Mouse (Mus musculus) ovary, adult 10 weeks (tissue): ENCODE measurements around the gene Ugt2b35. TPM values are rescaled to one million over a fixed set of nuclear protein-coding genes. Genes with fewer than 3 reads are reported as not detected.

Experiments
- polyA plus RNA-seq: library from polyadenylated mRNA; stranded (reverse); fragments of 350-450 nt; fragmentation: Illumina TruSeq; extraction: RNeasy Lipid Tissue Mini Kit (QIAGEN cat#74804); gene quantifications from one replicate; pipeline ENCODE4 v1.2.3, GENCODE M21; 2014

Gene Ugt2b35
- polyA plus RNA-seq: 0.20 TPM

DNA sequence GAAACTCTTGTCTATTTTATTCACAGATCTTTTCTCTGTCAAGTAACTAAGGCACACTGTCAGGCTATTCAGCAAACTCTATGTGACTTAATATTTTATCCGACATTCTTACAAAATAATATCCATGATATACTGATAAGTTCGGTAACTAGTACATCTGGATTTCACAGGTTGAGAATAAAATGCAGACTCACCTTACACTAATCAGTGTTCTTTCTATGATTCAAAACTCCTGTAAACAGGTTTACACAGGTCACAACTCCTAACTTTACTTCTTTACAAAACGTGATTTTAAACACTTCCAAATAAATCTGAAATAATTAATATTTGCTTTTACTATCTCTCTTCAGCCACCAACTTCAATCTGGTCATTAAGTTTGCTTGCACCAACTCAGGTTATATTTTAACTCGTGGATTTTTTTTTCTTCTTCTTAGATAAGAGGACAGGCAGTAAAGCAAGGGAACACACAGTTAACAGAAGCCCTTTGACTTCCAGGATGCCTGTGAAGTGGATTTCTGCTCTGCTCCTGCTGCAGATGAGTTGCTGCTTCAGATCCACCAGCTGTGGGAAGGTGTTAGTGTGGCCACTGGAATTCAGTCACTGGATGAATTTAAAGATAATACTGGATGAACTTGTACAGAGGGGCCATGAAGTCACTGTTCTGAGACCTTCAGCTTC is at the start of gene Ugt2b35:
Gene Ugt2b35, plus strand, starts transcription at position 466 of the 679 bp plus-strand sequence.

Other genes starting within 250 kb of the Ugt2b35 start
- 259 TPM for gene Ythdc1, start 196.6 kb upstream of the Ugt2b35 start, polyA plus RNA-seq
- gene Ugt2b34, start 93.9 kb upstream of the Ugt2b35 start, polyA plus RNA-seq: 0.20 TPM
- not detected for gene Ugt2b1, start 74.3 kb upstream of the Ugt2b35 start, polyA plus RNA-seq
- not detected for gene Ugt2b36, start 91.7 kb downstream of the Ugt2b35 start, polyA plus RNA-seq
- not detected for gene Ugt2b5, start 139.5 kb downstream of the Ugt2b35 start, polyA plus RNA-seq